Mouse (Mus musculus) kidney, adult 2 months (tissue): ENCODE measurements around the gene Atxn1.

Experiments
- CTCF ChIP-seq: fragments of 200-500 bp; conservative IDR thresholded peaks from 2 replicates; pipeline ENCODE4 v1.5.1; 2011; ENCODE audit warnings: low read depth, mild to moderate bottlenecking, control low read depth, low read length, moderate library complexity, mixed read lengths; ENCODE audit not compliant: insufficient read depth, insufficient read length
- POLR2A ChIP-seq: fragments of 200-500 bp; IDR thresholded peaks from one replicate; pipeline ENCODE4 v1.6.1; 2011; ENCODE audit warnings: low read depth, low read length, control low read depth

DNA sequence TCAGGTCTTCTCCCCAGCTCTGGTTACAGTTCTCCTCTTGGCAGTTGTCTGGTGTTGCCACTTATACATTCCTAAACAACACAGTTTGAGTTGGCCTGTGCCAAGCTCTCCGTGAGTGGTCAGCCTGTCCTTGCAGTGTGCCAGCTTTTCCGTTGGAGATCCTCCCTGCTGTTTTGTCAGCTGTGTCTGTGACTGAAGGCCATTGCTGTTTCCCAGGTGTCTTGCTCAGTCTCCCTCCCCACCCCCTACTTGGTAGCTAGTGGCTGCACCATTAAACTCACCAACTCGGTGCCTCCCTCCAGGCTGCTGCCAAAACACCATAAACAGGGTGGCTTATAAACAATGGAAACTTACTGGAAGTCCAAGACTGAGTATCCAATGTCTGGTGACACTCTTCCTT, 440.5 kb downstream of the Atxn1 start:
- TF ChIP-seq POLR2A: no peak
- no peak for TF ChIP-seq CTCF
